Mouse (Mus musculus) MEL-GATA-1-ER (cell line): ENCODE data around the gene Olfr1008.
"Not testable (repeated sequence)": the region's sequence is repeated elsewhere in the genome, so short reads cannot be mapped to it uniquely, and the experiment has no call there.

Experiments
- DNase-seq: peaks from one replicate; pipeline ENCODE4 v3.0.0-alpha.2; 2012; ENCODE audit warnings: low read depth; ENCODE audit errors: extremely low read depth

The Olfr1008 gene

GRCm38 (mm10) chr2:85689131-85689530 is at the start of gene Olfr1008:
Gene Olfr1008, plus strand, starts transcription at chr2:85689431.
- DNase-seq, result no peak

GRCm38 (mm10) chr2:85650604-85651003 is 38.6 kb upstream of the Olfr1008 start, which contains the start of gene Olfr1002:
Gene Olfr1002, minus strand, starts transcription at chr2:85650704.
- no peak for DNase-seq

GRCm38 (mm10) chr2:85664355-85664754 is 24.9 kb upstream of the Olfr1008 start, which contains the start of gene Olfr154:
Gene Olfr154, minus strand, starts transcription at chr2:85664455.
- DNase-seq, result not testable (repeated sequence)

GRCm38 (mm10) chr2:85678667-85679066 is 10.6 kb upstream of the Olfr1008 start, which contains the start of gene Olfr1006:
Gene Olfr1006, minus strand, starts transcription at chr2:85678767.
- DNase-seq, result no peak

- not testable (repeated sequence) for DNase-seq
These were observed 21.4 kb downstream of the Olfr1008 start for GRCm38 (mm10) chr2:85710680-85711079.

- no peak for DNase-seq
These were observed 21.9 kb downstream of the Olfr1008 start for GRCm38 (mm10) chr2:85711159-85711558.

GRCm38 (mm10) chr2:85715119-85715518 is 25.9 kb downstream of the Olfr1008 start, which contains the start of gene Olfr1009:
Gene Olfr1009, plus strand, starts transcription at chr2:85715419.
- DNase-seq, result no peak

GRCm38 (mm10) chr2:85725793-85726192 is 36.6 kb downstream of the Olfr1008 start:
- DNase-seq, result peak; percentile 27
